Mouse (Mus musculus) granulocyte monocyte progenitor cell, adult 5-6 weeks (primary cell): ENCODE results near the gene Fam240b. TPM values are rescaled to one million over a fixed set of nuclear protein-coding genes. Genes with fewer than 3 reads are reported as not detected.

ENCODE experiments used
- ATAC-seq: replicated peaks from 2 replicates; pipeline ENCODE4 v1.8.0; 2016; ENCODE audit warnings: mild to moderate bottlenecking, moderate TSS enrichment, inconsistent platforms; ENCODE audit not compliant: poor library complexity, severe bottlenecking
- total RNA-seq, 2 experiments: library from RNA; stranded (forward) in 1 of 2; stranded (reverse) in 1 of 2; fragments of 200-712, 200-1000 nt in 1 of 2; fragments of >200 nt in 1 of 2; fragmentation: Nextera tagmentation in 1 of 2; gene quantifications; 2 replicates each; pipeline ENCODE4 v1.2.3; 2014 to 2017

Gene Fam240b
- total RNA-seq, 2 experiments from 2014 or later: not detected

GRCm38 (mm10) chr13:64443263-64443894, 54.2 kb downstream of the Fam240b start:
- ATAC-seq: 0 out of 2 replicates have a peak, but pooled peaks have one; percentile 34

- no peak for ATAC-seq
Measured at GRCm38 (mm10) chr13:64440592-64440991, 57.0 kb downstream of the Fam240b start.

GRCm38 (mm10) chr13:64439471-64439870, 58.1 kb downstream of the Fam240b start:
- no peak for ATAC-seq

- peak; percentile 95 for ATAC-seq
Measured at GRCm38 (mm10) chr13:64438863-64439452, 58.6 kb downstream of the Fam240b start.

GRCm38 (mm10) chr13:64437801-64438200, 59.8 kb downstream of the Fam240b start:
- ATAC-seq: no peak

- peak; percentile 91 for ATAC-seq
Measured at GRCm38 (mm10) chr13:64432017-64432995, 65.3 kb downstream of the Fam240b start, which contains the start of gene Cdk20. TSS of gene Cdk20 (plus strand) at chr13:64432314.

Other genes starting within 250 kb of the Fam240b start
- 0.97 and 1.8 TPM in 2 replicates for gene Cdc14b, start 222.5 kb downstream of the Fam240b start, total RNA-seq (2014; fragmentation: Nextera tagmentation)
- 0.73 and 2.1 TPM in 2 replicates for gene Cdc14b, start 222.5 kb downstream of the Fam240b start, total RNA-seq (2017)
- gene Aaed1, start 185.1 kb downstream of the Fam240b start, total RNA-seq (2014; fragmentation: Nextera tagmentation): 19.1 and 20.5 TPM in 2 replicates
- gene Aaed1, start 185.1 kb downstream of the Fam240b start, total RNA-seq (2017): 37.4 and 37.8 TPM in 2 replicates
- 9.3 and 43.6 TPM in 2 replicates for gene Ctsl, start 126.9 kb downstream of the Fam240b start, total RNA-seq (2014; fragmentation: Nextera tagmentation)
- 23.3 and 53.2 TPM in 2 replicates for gene Ctsl, start 126.9 kb downstream of the Fam240b start, total RNA-seq (2017)
- gene Cdk20, start 65.5 kb downstream of the Fam240b start, total RNA-seq (2014; fragmentation: Nextera tagmentation): 1.5 and 4.1 TPM in 2 replicates
- gene Cdk20, start 65.5 kb downstream of the Fam240b start, total RNA-seq (2017): 2.5 and 3.3 TPM in 2 replicates